Mouse (Mus musculus): ENCODE results near the gene Pym1.

Pym1 gene

DNA sequence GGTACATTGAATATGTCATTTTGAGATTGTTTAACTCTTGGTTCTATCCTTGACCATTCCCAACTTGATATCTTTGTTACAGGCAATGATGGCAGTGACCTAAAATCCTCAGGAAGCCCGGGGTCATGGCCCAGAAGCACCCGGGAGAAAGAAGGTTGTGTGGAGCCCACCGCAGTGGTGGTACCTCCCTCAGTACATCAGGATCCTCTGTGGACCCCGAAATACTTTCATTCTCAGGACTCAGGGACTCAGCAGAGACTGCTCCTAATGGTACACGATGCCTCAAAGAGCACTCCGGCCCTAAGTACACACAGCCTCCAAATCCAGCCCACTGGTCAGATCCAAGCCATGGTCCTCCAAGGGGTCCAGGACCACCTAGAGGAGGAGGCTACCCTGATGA, 58.4 kb downstream of the Pym1 start:
- DNase-seq, result no peak

- no peak for DNase-seq
These were observed 59.3 kb downstream of the Pym1 start for GRCm38 (mm10) chr10:128807018-128807417.

All from cerebellum, adult 8-10 months (tissue).